Mouse (Mus musculus) CD4-positive helper T cell, adult 2 months (primary cell): ENCODE measurements at regions not wholly inside any gene's neighbourhood (a gene's known extent, or its start where the extent isn't known, plus 50 kb on each side); places are given as distances from the start of the nearest gene placed in this dataset.
"Not testable (repeated sequence)": the region's sequence is repeated elsewhere in the genome, so short reads cannot be mapped to it uniquely, and the experiment has no call there.

ENCODE experiments used
- DNase-seq: peaks from one replicate; pipeline ENCODE4 v3.0.0-alpha.2; 2012; ENCODE audit warnings: low read depth, missing footprints, low spot score

DNA sequence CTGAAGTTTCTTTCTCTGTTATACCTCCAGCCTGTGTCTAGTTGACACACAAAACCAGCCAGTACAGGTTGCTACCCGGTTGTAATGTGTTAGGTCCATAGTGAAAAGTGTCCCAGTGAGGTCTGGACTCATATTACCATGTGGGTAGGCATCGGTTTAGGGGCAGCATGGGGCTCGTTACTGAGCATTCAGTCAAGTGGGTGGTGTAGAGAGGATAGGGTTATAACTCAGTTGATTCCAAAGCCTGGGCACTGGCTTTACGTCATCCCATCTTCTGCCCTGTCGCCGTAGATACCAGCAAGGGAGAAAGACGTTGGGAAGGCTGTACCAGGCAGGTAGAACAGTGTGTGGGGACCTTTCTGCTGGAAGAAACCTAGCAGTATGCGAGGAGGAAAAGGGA is 129.2 kb upstream of the Slc38a2 start:
- no peak for DNase-seq

DNA sequence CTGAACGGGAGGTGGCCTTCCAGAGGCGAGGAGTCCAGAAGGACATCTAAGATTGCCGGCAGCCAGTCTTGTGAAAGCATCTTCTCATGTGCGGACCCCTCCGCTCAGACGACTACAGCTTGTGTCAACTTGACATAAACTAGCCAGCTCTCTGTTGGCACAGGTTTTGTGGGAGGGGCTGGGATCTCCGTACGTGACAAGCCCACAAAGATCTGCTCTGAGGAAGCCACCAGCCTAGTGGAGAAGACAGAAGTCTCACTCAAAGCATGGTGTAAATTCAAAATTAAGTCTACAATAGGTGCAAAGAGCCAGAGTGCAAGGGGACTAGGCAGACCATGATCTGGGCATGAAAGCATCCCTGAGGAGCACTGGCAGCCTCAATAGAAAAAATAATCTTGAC is 128.4 kb upstream of the Slc38a2 start:
- DNase-seq = no peak

DNA sequence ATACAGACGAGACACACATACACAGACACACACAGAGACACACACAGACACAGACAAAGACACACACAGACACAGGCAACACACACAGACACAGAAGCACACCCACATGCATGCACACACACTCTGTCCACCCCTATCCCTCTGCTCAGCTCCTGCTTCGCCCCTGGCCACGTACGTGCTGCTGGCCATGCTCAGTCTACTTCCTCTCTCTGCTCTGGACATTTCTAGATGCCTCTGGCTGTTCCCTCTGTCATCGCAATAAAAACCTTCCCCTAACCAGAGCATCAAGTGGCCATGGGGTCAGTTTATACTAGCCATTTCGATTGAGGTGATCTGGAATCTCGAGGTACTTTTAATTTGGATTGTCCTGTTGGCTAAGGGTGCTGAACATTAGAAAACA is 118.9 kb upstream of the Slc38a2 start:
- DNase-seq = no peak

DNA sequence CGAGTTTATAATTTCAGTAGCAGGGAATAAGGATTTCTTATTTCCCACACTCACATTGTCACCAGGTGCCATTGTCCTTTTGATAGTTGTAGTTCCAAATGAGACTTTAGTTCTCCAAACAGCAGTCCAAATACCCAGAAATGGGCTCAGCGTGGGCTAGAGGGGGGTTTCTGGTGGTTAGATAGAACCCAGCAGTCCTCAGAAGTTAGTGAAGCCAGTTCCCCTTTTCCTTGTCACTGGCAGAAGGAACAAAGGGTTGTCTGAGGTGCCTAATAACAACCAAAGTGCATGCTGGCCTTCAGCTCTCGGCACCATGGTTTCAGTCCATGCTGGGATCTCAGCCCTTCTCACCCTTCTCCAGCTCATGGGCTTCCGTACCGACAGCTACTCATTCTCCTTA is 118.1 kb upstream of the Slc38a2 start:
- no peak for DNase-seq

DNA sequence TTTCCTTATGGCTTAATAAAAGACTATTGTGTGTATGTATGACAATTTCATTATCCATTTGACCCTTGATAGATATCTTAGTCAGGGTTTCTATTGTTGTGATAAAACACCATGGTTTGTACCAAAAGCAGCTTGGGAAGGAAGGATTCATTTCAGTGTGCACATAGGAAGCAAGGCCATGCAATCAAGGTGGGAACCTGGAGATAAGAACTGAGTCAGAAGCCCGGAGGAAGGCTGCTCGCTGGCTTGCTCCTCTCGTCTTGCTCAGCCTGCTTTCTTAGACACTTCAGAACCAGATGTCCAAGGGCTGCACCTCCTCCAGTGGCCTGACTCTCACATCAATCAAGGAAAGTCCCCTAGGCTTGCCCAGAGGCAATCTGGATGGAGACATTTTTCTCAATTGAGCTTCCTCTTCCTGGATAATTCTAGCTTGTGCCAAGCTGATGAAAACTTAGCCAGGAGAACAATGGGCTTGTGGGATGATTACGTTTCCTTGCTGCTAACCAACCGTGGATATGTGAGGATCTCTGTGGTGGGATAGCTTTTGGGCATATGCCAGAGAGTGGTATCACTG is 117.6 kb upstream of the Slc38a2 start:
- no peak for DNase-seq

DNA sequence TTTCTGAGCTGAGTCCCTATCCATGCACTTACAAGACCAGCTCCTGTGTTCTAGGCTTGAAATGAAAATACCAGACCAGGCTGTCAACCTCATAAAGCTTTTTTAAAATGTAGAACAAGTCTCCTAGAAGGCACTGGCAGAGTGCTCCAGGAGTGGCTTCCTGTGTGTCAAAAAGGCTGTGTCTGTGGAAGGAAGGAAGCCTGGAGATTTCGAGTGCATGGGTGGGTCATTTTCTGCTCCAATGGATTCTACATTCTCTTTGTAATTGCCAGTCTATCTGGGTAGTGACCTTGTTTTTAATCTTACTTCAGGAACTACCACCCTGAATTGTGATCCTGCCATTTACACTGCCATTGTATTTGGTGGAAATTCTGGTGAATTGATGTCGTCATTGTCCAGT is 113.9 kb upstream of the Slc38a2 start:
- DNase-seq = no peak

DNA sequence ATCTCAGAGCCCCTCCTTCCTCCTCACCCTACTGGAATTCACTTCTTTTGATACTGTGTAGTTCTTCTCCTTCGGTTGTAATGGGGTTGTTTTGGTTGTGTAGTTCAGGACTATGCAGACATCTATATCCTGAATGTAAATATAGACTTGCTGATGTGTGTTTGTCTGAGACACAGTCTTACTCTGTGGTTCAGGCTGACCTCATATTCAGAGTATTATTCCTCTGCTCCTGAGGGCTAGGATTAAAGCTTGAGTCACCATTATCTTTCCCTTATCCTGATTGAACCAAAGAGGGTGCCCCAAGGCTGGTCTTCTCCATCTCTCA is 103.2 kb upstream of the Slc38a2 start:
- DNase-seq = no peak

DNA sequence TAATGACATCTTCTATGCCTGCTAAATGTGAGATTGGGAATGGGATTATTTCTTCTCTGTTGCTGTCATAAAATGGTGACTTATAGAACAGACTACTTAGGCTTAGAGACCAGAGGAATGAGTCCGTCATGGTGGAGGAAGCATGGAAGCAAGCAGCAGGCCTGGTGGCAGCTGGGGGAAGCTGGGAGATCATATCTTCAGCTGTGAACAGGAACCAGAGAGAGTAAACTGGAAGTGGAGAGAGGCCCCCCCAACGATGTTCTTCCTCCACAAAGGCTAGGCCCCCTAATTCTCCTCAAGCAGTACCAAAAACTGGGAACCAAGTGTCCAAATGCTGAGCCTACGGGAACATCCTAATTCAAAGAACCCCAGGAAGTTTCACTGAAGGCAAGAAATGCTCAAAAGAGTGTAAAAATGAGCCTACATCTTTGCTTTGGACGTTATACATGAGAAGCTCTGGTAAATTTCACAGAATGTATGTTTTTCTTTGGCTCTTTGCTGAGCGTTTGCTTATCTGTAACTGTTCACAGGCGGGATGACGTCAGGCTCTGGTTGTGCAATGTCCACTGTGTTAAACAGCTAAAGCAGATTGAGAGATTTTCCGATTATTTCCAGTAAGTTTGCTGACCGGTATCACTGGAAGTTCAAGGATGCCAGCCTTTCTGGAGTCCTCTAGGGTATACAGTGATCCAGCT is 102.7 kb upstream of the Slc38a2 start:
- DNase-seq = no peak

DNA sequence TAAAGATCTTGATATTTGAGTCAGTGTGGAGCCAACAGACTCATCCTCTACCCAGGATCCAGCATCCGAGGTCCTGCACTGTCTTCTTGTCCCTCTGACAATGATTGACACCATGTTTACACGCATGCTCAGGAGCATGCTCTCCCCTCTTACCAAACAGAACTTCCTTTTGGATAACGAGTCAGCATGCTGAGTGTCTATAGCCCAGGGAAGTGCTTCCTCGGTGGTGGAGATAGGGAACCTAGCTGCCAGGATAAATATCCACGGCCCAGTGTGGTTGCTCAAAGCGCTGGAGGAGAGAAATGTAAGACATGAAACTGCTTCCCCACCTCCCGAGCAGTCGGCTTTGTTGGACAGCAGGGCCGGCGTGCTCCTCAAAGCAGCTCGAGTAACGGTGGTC is 99.7 kb upstream of the Slc38a2 start:
- no peak for DNase-seq

DNA sequence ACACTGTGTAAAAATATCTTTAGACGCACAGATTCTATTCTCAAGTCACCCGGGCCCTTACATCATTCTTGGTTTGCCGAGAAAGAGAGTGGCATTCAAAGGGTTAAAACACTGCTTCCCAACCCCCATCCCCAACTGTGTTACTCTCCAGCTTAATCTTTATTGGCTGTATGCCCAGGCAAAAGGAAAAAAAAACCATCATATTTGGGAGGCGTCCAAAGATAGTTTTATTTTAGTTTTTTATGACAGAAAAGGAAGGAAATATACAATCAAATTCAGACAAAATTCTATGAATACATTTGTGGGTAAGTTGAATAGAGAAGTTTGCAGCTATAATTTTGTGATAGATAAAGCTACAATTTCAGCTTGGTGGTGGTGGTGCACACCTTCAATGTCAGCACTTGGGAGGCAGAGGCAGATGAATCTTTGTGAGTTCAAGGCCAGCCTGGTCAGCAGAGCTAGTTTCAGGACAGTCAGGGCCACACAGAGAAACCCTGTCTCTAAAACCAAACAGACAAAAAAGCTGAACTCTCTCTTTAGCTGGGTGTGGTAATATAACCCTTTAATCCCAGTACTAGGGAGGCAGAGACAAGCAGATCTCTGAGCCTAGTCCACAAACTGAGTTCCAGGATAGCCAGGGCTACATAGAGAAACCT is 98.2 kb upstream of the Slc38a2 start:
- no peak for DNase-seq

DNA sequence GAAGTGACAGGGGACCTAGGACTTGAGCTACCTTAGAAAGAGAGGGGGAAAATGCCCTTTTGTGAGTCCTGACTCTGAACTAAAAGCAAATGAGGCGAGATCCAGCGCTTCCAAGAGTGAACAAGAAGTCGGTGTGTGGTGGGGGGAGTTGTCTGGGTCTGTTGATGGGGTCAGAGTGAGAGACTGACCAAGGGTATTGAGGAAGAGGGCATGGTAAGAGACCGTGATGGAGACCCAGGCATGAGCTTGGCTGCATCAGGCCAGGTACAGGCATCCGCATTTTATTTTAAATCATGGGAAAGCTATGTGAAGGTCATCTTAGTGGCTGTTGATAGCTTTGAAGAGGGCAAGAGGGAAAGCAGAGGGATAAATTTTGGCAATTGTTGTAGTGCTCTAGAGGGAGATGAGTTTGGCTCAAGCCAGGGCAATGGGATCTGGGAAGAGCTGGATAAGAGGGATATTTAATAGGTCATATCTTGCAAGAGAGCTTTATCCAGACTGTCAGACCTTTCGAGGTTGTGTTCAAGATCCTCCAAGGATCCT is 94.7 kb upstream of the Slc38a2 start:
- no peak for DNase-seq

DNA sequence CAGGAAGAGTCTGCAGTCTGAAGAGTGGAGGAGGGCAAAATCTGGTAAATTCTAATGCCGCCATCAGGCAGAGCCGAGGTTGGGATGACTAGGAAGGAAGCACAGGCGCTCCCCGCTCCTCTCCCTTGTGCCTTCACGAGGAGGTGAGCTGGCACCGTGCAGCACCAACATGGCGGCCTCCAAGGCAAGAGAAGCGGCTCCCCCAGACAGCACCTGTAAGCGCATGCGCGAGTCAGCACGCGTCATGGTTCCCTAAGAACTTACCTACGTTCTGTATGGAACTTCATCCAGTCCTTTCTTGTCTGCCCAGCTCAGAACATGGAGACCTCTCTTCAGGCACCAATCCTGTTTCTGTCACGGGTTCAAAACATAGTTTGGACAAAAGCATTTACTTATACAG is 93.7 kb upstream of the Slc38a2 start:
- no peak for DNase-seq

DNA sequence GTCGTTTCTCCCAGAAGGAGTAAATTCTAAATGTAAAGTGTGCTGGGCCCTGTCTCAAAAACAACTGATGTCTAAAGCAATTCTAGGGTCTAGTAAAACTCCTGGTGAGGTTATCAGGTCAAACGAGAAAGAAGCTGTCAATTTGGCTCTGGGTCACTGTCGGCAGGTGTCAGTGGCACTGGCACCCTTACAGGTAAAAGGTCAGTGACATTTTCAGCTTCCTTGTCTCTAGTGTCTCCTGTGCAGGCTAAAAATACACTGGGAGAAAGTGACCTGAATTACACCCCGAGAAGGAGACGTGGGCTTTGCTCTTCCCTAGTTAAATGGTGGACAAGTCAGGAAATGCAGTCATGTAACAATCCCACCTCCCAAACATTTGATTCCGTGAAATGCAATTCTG is 91.8 kb upstream of the Slc38a2 start:
- DNase-seq = no peak

DNA sequence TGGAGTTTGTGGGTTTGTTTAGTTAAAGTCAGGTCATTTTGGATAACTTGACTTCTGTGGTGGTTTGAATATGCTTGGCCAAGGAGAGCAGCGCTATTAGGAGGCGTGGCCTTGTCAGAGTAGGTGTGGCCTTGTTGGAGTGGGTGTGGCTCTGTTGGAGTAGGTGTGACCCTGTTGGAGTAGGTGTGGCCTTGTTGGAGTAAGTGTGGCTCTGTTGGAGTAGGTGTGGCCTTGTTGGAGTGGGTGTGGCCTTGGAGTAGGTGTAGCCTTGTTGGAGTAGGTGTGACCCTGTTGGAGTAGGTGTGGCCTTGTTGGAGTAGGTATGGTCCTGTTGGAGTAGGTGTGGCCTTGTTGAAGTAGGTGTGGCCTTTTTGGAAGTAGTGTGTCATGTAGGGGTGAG is 88.4 kb upstream of the Slc38a2 start:
- not testable (repeated sequence) for DNase-seq

DNA sequence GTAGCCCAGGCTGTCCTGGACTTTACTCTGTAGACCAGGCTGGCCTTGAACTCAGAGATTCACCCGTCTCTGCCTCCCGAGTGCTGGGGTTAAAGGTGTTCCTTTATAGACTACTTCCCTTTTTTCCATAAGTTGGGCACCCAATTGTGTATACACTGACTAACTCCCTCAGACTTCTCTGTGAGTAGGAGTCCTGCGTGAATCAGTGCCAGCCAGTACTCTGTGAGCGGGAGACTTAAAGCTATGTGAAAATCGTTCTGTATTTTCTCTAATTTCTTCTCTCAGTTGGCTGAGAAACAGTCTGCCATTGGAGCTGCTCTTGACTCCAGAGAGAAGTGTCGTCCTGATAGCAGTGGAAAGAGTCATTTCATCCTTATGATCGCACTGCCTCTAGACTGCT is 85.0 kb upstream of the Slc38a2 start:
- DNase-seq = no peak

DNA sequence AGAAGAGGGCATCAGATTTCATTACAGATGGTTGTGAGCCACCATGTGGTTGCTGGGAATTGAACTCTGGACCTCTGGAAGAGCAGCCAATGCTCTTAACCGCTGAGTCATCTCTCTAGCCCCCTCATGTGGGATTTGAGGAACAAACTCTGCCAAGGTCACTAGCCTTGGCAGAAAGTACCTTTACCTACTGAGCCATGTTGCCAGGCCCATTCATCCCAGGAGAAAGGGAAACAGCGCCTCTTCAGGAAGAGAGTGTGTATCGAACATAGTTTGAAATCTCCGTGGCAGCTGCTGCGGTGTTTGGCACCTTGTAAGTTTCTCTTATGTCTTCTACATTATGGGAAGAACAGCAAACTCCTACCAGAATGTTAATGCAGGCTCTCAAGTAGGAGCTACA is 82.0 kb upstream of the Slc38a2 start:
- no peak for DNase-seq

DNA sequence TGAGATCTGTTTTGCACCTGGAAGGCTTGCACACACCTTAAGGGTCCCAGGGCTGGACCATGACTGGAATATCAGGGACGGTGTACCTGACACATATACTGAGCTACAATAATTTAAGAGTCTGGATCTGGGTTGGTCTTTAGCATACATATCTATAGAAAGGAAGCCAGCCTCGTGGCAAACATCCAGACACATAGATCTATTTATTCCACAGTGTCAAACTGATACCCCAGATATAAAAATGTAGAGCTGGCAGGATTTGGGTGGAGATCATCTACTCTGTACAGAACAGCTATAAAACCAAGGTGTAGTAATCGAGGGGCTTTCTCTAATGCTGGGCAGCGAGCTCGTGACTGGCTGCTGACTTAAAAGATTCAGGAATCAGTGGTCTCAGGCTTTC is 81.1 kb upstream of the Slc38a2 start:
- no peak for DNase-seq

DNA sequence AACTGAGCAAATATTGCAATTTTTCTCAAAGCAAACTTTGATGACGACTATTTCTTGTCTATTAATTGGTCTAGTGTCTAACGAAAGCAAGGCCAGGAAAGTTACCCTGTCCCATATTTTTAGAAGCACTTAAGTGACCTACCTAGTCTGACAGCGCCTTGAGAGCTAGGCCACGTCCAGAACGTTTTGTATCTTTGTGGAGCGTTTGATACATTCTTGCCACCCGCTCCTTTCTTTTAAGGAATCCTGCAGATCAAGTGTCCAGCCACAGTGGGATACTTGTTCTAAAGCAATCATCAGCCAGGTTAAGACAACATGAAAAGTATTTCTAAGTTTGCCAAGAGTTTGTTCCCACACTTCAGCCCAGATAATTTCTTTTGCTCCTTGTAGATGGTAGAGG is 79.8 kb upstream of the Slc38a2 start:
- DNase-seq = no peak

DNA sequence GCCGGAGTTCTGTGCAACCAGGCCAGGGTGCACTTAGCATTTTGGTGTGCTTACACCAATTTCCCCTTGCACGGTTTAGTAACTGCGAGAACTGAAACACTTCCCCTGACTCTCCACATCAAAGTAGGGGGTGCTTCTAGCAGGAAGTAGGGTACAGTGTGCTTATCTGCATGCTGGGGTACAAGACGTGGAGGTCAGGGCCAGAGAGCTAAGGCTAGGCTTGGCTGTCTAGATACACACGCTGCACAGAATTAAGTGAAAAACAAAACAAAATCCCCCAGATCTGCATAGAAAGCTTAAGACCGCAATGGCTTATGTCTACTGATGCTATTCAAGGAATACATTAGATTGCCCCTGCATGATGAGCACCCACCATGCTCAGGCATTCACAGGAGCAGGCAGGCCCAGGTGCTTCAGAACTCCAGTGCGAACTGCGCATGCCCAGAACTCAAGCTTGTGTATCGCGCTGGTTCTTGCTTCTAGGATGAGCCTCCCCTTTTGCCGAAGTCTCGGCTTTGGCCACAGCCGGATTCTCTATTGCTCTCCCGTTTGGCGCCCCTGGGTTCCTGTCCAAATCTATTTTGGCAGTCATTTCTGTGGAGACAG is 78.9 kb upstream of the Slc38a2 start:
- peak; percentile 85 for DNase-seq

DNA sequence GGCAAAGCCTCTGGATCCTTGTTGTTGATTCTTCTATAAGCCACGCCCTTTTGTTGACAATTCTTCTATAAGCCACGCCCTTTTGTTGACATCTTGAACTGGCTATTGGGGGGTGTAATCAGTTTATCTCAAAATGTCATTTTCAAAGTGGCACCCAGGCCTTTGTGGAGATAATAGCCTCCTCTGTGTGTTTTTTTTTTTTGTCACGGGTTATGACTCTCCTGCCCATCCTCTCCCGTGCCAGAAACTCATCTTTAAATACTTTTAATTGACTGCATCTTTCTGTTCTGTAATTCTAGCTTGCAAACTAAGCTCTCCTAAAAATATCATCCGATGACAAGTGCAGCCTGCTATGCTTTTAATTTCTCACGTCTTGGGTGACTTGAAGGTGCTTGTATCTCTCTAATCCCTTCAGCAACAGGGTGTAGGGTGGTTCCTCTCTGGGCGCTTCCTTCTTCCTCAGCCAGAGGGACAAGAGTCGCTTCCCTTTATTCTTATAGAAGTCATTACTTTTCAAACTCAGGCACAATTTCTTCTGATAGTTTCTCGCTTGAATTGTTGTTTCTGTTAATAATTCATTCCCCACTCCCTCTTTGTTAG is 77.0 kb upstream of the Slc38a2 start:
- no peak for DNase-seq

DNA sequence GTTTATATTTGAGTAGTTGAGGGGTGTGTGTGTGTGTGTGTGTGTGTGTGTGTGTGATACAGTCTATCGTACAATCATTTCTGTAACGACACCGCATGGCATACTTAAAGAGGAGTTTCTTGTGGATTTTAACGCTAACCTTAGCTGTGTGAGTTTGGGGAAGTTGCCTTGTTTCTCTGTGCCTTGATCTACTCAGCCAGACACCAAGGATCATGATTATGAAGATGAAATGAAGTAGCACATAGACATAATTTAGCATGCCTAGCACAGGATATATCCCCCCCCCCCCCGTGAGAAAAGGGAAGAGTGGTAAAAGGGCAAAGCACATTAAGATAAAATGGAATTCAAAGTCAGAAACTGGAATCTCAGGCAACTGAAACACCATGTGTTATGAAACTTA is 75.6 kb upstream of the Slc38a2 start:
- DNase-seq = no peak

DNA sequence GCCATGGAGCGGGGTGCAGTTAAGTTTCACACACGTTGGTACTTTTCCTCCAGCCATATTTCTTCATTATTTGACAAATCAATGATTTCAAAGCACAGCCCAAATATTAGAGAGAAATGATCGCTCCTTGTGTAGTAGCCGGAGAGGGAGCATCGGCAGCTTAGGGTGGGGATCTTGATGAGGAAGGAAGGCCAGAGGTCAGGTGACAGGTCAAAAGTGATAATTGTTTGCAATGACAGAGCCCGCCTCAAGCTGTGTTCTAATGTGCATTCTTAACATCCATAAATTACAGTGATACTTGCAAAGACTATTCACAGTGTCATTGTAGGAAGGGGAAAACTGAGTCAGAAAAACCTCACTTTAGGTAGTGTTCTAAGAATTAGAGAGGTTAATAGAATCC is 75.1 kb upstream of the Slc38a2 start:
- no peak for DNase-seq
